Mouse (Mus musculus) embryonic facial prominence, embryonic 14.5 days (tissue): ENCODE measurements around the gene Anks3. TPM values are rescaled to one million over a fixed set of nuclear protein-coding genes. Genes with fewer than 3 reads are reported as not detected.

Experiments
- ATAC-seq: fragments of 200-750 bp; cut with Nextera tagmentation; 2 replicates; pipeline ENCODE4 v1.8.0; 2017; ENCODE audit warnings: low read depth, moderate number of reproducible peaks, moderate TSS enrichment
- DNase-seq: peaks from one replicate; pipeline ENCODE4 v3.0.0-alpha.2; 2015; ENCODE audit warnings: low spot score
- H3K27ac ChIP-seq: fragments of 300-500 bp; sonication (generic); replicated peaks from 2 replicates; pipeline ENCODE4 v1.5.1; 2014; ENCODE audit warnings: low read depth, mild to moderate bottlenecking, low read length, moderate library complexity
- H3K27me3 ChIP-seq: fragments of 300-500 bp; sonication (generic); replicated peaks from 2 replicates; pipeline ENCODE4 v1.6.1; 2014; ENCODE audit warnings: low read length; ENCODE audit not compliant: control insufficient read depth, insufficient read depth
- H3K36me3 ChIP-seq: fragments of 300-500 bp; sonication (generic); 2 replicates; pipeline ENCODE4 v1.6.1; 2014; ENCODE audit warnings: low read length, mixed read lengths; ENCODE audit not compliant: control insufficient read depth, insufficient read depth
- H3K4me1 ChIP-seq: fragments of 300-500 bp; sonication (generic); 2 replicates; pipeline ENCODE4 v1.6.1; 2014; ENCODE audit warnings: antibody characterized with exemption, low read length; ENCODE audit not compliant: control insufficient read depth, insufficient read depth
- H3K4me2 ChIP-seq: fragments of 300-500 bp; sonication (generic); 2 replicates; pipeline ENCODE4 v1.6.1; 2014; ENCODE audit warnings: low read depth, mild to moderate bottlenecking, low read length, moderate library complexity, mixed read lengths
- H3K4me3 ChIP-seq: fragments of 300-500 bp; sonication (generic); 2 replicates; pipeline ENCODE4 v1.5.1; 2014; ENCODE audit warnings: low read depth, mild to moderate bottlenecking, low read length
- H3K9ac ChIP-seq: fragments of 300-500 bp; sonication (generic); 2 replicates; pipeline ENCODE4 v1.6.1; 2014; ENCODE audit warnings: low read depth, mild to moderate bottlenecking, low read length, moderate library complexity, mixed read lengths
- H3K9me3 ChIP-seq: fragments of 300-500 bp; sonication (generic); 2 replicates; pipeline ENCODE4 v1.6.1; 2016; ENCODE audit warnings: low read length; ENCODE audit not compliant: control insufficient read depth
- WGBS: fragments of 180-500 bp; shearing (Covaris S2); extraction: QIAGEN DNeasy Blood & Tissue Kit; methylation state at CpG from one replicate; pipeline ENCODE4 v1.1.7; 2014; 5-methylcytosine and 5-hydroxymethylcytosine counted together
- polyA plus RNA-seq: library from polyadenylated mRNA; unstranded; fragments of >200 nt; fragmentation: Nextera tagmentation; extraction: Ambion mirVana; gene quantifications from 2 replicates; pipeline ENCODE4 v1.2.1, GENCODE M21; 2014

Gene Anks3
- polyA plus RNA-seq, 1 experiment from 2014 or later: 48.3 TPM

DNA sequence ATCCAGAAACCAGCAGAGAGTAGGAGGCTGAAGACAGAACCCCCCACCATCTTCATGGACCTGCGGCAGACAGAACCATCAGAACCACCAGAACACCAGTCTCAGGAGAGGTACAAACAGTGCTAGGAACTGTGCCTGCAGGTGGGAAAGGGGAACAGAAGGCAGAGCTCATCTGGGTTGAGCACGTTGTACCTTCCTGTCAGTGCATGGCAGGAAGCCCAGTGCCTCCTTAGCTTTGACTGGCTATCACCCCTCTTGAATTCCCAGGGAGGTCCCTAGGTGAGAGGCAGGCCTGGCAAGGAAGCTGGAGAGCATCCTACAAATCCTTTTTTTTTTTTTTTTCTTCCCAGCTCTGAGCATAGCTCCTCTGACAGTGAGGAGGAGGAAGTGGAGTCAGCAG, 12.2 kb upstream of the Anks3 start:
- no peaks in the 10 kb centered on the region for H3K36me3 ChIP-seq
- H3K9me3 ChIP-seq: no peaks in the 10 kb centered on the region
- H3K4me1 ChIP-seq: no peaks in the 10 kb centered on the region
- no peak overlapping the region for H3K4me2 ChIP-seq
- no peak overlapping the region for H3K27ac ChIP-seq
- no peak overlapping the region for H3K4me3 ChIP-seq
- WGBS: 71% methylated on average over 2 of the region's 2 CpGs
- DNase-seq (no peak), ATAC-seq (no peak)
- no peak overlapping the region for H3K9ac ChIP-seq
- no peaks in the 10 kb centered on the region for H3K27me3 ChIP-seq

DNA sequence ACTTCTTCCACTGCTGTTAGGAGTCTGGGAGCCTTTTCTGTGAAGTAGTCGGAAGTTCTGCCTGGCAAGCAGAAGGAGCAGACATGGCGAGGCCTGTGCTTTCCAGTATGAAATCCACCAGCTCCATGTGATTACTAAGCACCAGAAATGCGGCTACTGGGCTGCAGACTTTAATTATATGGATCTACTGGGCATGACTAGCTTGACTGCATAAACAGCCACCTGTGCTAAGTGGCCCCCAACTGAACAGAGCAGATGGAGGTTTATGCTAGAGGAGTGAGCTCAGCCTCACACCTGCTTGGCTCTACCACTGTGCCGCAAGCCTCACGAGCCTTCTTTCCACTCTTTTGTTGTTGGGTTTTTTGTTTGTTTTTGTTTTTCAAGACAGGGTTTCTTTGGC, 10.5 kb upstream of the Anks3 start:
- WGBS: 88% methylated on average over 5 of the region's 5 CpGs
- ATAC-seq: no peak
- no peaks in the 10 kb centered on the region for H3K9me3 ChIP-seq

DNA sequence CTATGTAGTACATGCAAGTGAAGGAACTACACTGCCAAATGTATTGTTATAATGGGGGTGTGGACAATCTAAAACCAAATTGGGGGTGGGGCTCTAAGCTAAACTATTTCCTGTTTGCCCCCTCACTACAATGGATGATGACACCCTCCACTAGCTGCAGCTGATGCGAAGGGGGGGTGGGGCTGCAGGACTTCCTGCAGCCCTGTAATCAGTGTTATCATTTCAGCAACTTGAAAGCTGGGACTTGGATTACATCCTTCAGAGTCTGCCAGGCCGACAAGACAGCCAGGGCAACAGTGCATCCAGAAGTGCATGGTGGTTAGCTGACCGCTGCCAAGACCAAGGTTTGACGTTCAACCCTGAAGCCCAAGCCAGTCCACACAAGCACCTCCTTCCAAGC, 7.6 kb upstream of the Anks3 start:
- Histone ChIP-seq H3K27me3 (no peaks in the 10 kb centered on the region), H3K27ac (no peak overlapping the region), H3K9me3 (no peaks in the 10 kb centered on the region), H3K9ac (no peak overlapping the region), H3K36me3 (no peaks in the 10 kb centered on the region), H3K4me3 (no peak overlapping the region), H3K4me2 (no peak overlapping the region), H3K4me1 (no peaks in the 10 kb centered on the region)
- ATAC-seq (no peak), DNase-seq (peak; percentile 7)
- 81% methylated on average over 4 of the region's 4 CpGs for WGBS

More for the DNA sequence above, 10.5 kb upstream of the Anks3 start:
- Histone ChIP-seq H3K27me3 (no peaks in the 10 kb centered on the region), H3K9ac (no peak overlapping the region), H3K4me2 (no peak overlapping the region), H3K36me3 (no peaks in the 10 kb centered on the region), H3K27ac (no peak overlapping the region), H3K4me1 (no peaks in the 10 kb centered on the region), H3K4me3 (no peak overlapping the region)
- no peak for DNase-seq

DNA sequence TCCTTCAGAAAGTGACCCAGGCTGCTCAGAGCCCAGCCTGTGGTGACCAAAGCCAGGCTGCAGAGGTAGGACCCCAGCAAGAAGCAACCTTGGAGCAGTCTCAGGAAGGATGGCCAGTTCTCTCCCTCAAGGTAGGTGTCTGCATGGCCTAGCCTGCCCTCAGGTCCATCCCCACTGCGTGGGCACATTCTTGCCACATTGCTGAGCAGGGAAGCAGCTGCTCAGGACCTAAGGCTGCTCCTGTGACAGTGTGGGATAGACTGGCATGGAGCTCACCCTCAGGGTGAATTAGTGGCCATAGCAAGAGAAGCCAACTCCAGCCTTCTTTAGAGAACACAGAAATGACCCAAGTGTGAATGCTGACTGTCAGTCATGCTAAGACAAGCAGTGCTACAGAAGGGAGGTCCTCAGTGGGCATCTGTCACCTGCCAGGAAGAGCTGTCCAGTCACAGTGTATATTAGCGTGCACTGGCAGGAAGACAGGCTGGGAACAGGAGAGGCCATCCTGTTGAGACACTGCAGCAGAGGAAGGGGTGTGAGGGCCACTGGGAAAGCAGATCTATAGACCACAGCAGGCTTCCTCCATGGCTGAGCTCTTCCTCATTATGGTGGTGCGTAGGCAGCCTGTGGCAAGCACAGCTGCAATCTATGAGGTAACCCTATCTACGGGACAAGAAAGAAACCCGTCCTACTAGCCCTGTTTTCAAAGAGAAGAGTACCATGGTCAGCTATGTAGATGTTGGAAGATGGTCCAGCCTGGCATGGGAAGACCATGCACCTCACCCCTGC, 5.2 kb upstream of the Anks3 start:
- Histone ChIP-seq H3K27ac (no peak overlapping the region), H3K36me3 (no peaks in the 10 kb centered on the region), H3K9ac (no peak overlapping the region), H3K4me1 (no peaks in the 10 kb centered on the region), H3K4me3 (no peak overlapping the region), H3K27me3 (no peaks in the 10 kb centered on the region), H3K9me3 (no peaks in the 10 kb centered on the region), H3K4me2 (no peak overlapping the region)
- DNase-seq (no peak), ATAC-seq (no peak)
- 82% methylated on average over 5 of the region's 5 CpGs for WGBS

DNA sequence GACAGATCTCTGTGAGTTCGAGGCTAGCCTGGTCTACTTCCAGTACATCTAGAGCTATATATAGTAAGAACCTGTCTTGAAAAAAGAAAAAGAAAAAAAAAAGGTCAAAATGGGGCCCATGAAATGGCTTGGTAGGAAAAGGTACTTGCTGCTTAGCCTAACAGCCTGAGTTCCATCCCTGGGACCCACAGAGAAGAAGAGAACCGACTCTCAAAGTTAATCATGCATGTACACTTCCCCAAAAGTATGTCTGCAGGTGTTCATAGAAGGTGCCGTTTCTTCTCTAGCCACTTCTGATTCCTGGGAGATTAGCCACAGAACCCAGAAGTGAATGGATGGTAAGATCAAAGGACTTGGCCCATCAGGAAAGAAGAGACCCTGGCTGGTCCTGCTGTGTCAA, 4.4 kb upstream of the Anks3 start:
- Histone ChIP-seq H3K27me3 (no peaks in the 10 kb centered on the region), H3K27ac (no peak overlapping the region), H3K4me2 (no peak overlapping the region), H3K4me1 (peaks cover under 1% of the 10 kb centered on the region), H3K9me3 (no peaks in the 10 kb centered on the region), H3K4me3 (no peak overlapping the region), H3K36me3 (no peaks in the 10 kb centered on the region), H3K9ac (no peak overlapping the region)
- WGBS: 77% methylated on average over 3 of the region's 3 CpGs
- no peak for DNase-seq
- no peak for ATAC-seq

DNA sequence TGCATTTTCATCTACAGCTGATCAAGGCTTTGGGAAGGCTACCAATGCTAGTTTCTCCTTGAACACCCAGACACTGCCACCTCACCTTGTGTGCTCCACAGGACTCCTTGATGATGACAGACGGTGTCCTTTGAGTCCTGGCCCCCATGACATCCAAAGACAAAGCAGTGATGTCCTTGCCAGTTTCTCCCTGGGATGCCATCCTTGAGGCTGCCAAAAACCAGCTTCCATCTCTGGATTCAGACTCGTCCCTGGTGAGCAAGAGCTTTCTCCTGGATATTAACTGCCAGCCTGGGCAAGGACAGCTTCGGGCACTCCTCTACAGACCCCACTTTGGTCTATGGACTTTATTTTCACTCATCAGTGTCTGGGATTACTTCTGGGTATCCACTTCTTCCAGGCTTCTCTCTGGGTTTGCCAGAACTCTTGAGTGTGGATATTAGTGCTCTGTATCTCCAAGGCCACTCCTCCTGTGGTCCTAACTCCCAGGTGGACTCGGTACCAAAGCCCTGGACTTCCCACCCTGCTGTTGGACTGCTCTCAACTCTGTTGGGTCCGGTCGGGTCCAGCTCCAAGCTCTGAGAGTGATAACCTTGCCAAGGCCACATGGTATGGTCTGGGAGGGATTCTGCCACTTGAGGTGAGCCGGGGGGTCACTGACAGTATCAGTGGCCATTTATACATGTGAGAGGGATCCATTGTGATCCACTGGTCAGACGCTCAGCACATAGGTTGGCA, 1.6 kb upstream of the Anks3 start:
- peak overlapping the region; percentile 73; the same call in 1 of the 2 replicates for H3K4me2 ChIP-seq
- H3K9ac ChIP-seq: no peak overlapping the region
- H3K4me3 ChIP-seq: no peak overlapping the region
- H3K4me1 ChIP-seq: peaks cover 4% of the 10 kb centered on the region
- H3K9me3 ChIP-seq: no peaks in the 10 kb centered on the region
- DNase-seq (no peak), ATAC-seq (no peak)
- WGBS: 88% methylated on average over 8 of the region's 8 CpGs
- no peak overlapping the region for H3K27ac ChIP-seq
- H3K27me3 ChIP-seq: no peaks in the 10 kb centered on the region
- H3K36me3 ChIP-seq: no peaks in the 10 kb centered on the region

DNA sequence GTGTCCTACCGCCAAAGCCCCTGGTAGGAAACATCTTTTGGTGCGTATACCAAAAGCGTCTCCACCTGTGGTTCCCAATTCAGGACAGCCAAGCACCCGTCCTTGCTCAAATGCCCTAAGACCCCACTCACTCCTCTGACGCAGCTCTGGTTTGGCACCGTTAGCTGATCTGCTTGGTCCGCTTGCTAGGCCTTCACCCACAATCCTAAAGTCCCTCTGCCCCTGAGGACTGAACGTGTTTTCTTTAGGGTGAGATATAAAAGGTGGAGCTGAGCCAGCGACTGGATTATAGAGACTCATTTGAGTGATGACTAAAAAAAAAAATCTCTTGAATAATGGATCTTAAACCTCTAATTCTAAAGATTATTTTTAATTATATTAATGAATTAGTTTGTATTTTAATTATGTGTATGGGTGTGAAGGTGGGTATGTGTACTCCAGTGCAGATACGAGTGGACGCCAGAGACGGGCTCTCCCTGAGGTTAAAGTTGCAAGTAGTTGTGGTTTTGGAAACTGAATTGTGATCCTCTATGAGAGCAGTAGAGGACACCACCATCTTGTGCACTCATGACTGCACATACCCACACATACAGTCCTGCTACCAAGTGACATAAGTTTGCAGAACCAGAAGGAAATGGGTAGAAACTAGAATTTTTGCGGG, 856 bp upstream of the Anks3 start:
- Histone ChIP-seq H3K9ac (peak overlapping the region; percentile 88), H3K4me2 (peak overlapping the region; percentile 73), H3K27me3 (no peaks in the 10 kb centered on the region), H3K36me3 (no peaks in the 10 kb centered on the region), H3K4me1 (peaks cover 4% of the 10 kb centered on the region), H3K27ac (peak overlapping the region; percentile 79), H3K4me3 (peak overlapping the region; percentile 93), H3K9me3 (no peaks in the 10 kb centered on the region)
- DNase-seq (peak; percentile 10), ATAC-seq (no peak)
- WGBS: 23% methylated on average over 13 of the region's 13 CpGs

DNA sequence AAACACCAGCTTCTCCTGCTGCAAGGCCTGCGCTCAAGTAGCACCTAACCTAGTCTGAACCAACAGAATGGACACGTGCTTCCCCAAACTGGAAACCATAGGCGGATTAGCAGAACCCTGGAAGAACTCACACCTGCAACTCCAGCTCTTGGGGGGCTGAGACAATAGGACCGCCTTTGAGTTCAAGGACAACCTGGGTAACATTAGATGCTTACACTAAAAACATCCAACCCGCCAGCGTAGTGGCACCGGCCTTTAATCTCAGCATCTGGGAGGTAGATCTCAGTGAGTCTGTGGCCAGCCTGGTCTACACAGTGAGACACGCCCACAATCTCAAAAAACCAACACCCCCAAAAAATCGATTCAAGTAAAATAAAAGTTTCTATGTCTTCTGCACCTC, 659 bp downstream of the Anks3 start:
- DNase-seq (no peak), ATAC-seq (no peak)
- no peaks in the 10 kb centered on the region for H3K27me3 ChIP-seq
- H3K4me1 ChIP-seq: peaks cover 4% of the 10 kb centered on the region
- H3K4me3 ChIP-seq: peak overlapping the region; percentile 93
- H3K9ac ChIP-seq: peak overlapping the region; percentile 88
- peak overlapping the region; percentile 73 for H3K4me2 ChIP-seq
- 38% methylated on average over 9 of the region's 9 CpGs for WGBS
- H3K36me3 ChIP-seq: 0 out of 2 replicates have a peak, but pooled peaks cover 9% of the 10 kb centered on the region
- no peaks in the 10 kb centered on the region for H3K9me3 ChIP-seq
- H3K27ac ChIP-seq: no peak overlapping the region
